Mouse (Mus musculus) bone marrow, adult 2 months (tissue): ENCODE data around the gene Ttc12. TPM values are rescaled to one million over a fixed set of nuclear protein-coding genes. Genes with fewer than 3 reads are reported as not detected.

Source experiments
- H3K27ac ChIP-seq: fragments of 200-500 bp; 2 replicates; pipeline ENCODE4 v1.5.1; 2012; ENCODE audit warnings: low read depth, mild to moderate bottlenecking, control low read depth, inconsistent platforms, low read length; ENCODE audit not compliant: control insufficient read depth, poor library complexity, insufficient read depth
- H3K4me1 ChIP-seq: fragments of 200-500 bp; 2 replicates; pipeline ENCODE4 v1.6.1; 2011; ENCODE audit warnings: low read length; ENCODE audit not compliant: control insufficient read depth, insufficient read depth
- H3K4me3 ChIP-seq: fragments of 200-500 bp; replicated peaks from 2 replicates; pipeline ENCODE3; 2011; ENCODE audit warnings: mild to moderate bottlenecking, low read depth, low read length, control low read depth; ENCODE audit not compliant: control insufficient read depth
- CTCF ChIP-seq: fragments of 200-500 bp; IDR thresholded peaks from 2 replicates; pipeline ENCODE4 v1.5.1; 2011; ENCODE audit warnings: low read length, control low read depth; ENCODE audit not compliant: control insufficient read depth, insufficient read depth
- POLR2A ChIP-seq: fragments of 200-500 bp; IDR thresholded peaks from 2 replicates; pipeline ENCODE4 v1.6.1; 2011; ENCODE audit warnings: low read depth, mild to moderate bottlenecking, control low read depth, low read length, borderline replicate concordance; ENCODE audit not compliant: control insufficient read depth
- WGBS: fragments of 180-500 bp; shearing (Covaris S2); methylation state at CpG from one replicate; pipeline ENCODE4 v1.1.7; 2018; 5-methylcytosine and 5-hydroxymethylcytosine counted together
- polyA plus RNA-seq: library from polyadenylated mRNA; stranded (reverse); fragments of >200 nt; gene quantifications from 2 replicates; pipeline ENCODE4 v1.2.4, GENCODE M21; 2011; ENCODE audit warnings: low replicate concordance; ENCODE audit not compliant: missing spikeins, insufficient read depth, insufficient read length

The Ttc12 gene
- polyA plus RNA-seq, 1 experiment, result 0.55 TPM

- Histone ChIP-seq H3K27ac (no peak overlapping the region), H3K4me1 (no peaks in the 10 kb centered on the region), H3K4me3 (no peak overlapping the region)
- TF ChIP-seq POLR2A (no peak), CTCF (no peak)
These were observed 90.0 kb downstream of the Ttc12 start for GRCm38 (mm10) chr9:49396006-49396405.

GRCm38 (mm10) chr9:49392242-49392641 is 93.8 kb downstream of the Ttc12 start:
- H3K27ac ChIP-seq, result no peak overlapping the region
- no peaks in the 10 kb centered on the region for H3K4me1 ChIP-seq
- H3K4me3 ChIP-seq, result no peak overlapping the region
- WGBS, result 34% methylated on average over 2 of the region's 2 CpGs
- TF ChIP-seq POLR2A (no peak), CTCF (no peak)

Other genes with a start within 250 kb of the Ttc12 start
- gene Gm4894, start 235.7 kb downstream of the Ttc12 start, polyA plus RNA-seq, result not detected in 2 replicates
- not detected in 2 replicates for gene Drd2, start 145.6 kb downstream of the Ttc12 start, polyA plus RNA-seq
- not detected in 2 replicates for gene Ankk1, start 59.2 kb downstream of the Ttc12 start, polyA plus RNA-seq